Mouse (Mus musculus) limb, embryonic 12.5 days (tissue): Measurements from ENCODE around the gene Plcb4. TPM values are rescaled to one million over a fixed set of nuclear protein-coding genes. Genes with fewer than 3 reads are reported as not detected.

Source experiments
- ATAC-seq: fragments of 200-750 bp; cut with Nextera tagmentation; 2 replicates; pipeline ENCODE4 v1.8.0; 2017; ENCODE audit warnings: low read depth, moderate TSS enrichment; ENCODE audit not compliant: insufficient number of reproducible peaks, insufficient read depth, low FRiP score, low TSS enrichment
- H3K27ac ChIP-seq: fragments of 300-500 bp; sonication (generic); 2 replicates; pipeline ENCODE4 v1.5.1; 2016; ENCODE audit warnings: mild to moderate bottlenecking, moderate library complexity
- H3K27me3 ChIP-seq: fragments of 300-500 bp; sonication (generic); 2 replicates; pipeline ENCODE4 v1.6.1; 2016; ENCODE audit warnings: mild to moderate bottlenecking, moderate library complexity
- H3K36me3 ChIP-seq: fragments of 300-500 bp; sonication (generic); 2 replicates; pipeline ENCODE4 v1.6.1; 2016; ENCODE audit warnings: mild to moderate bottlenecking, moderate library complexity
- H3K4me1 ChIP-seq: fragments of 300-500 bp; sonication (generic); replicated peaks from 2 replicates; pipeline ENCODE4 v1.6.1; 2016
- H3K4me2 ChIP-seq: fragments of 300-500 bp; sonication (generic); 2 replicates; pipeline ENCODE4 v1.6.1; 2016; ENCODE audit warnings: mild to moderate bottlenecking, moderate library complexity
- H3K4me3 ChIP-seq: fragments of 300-500 bp; sonication (generic); replicated peaks from 2 replicates; pipeline ENCODE4 v1.5.1; 2016; ENCODE audit warnings: mild to moderate bottlenecking
- H3K9ac ChIP-seq: fragments of 300-500 bp; sonication (generic); replicated peaks from 2 replicates; pipeline ENCODE4 v1.6.1; 2016; ENCODE audit warnings: mild to moderate bottlenecking, moderate library complexity
- H3K9me3 ChIP-seq: fragments of 300-500 bp; sonication (generic); 2 replicates; pipeline ENCODE4 v1.6.1; 2016; ENCODE audit warnings: mild to moderate bottlenecking, moderate library complexity
- WGBS: fragments of 180-500 bp; shearing (Covaris S2); methylation state at CpG from one replicate; pipeline ENCODE4 v1.1.7; 2016; 5-methylcytosine and 5-hydroxymethylcytosine counted together
- polyA plus RNA-seq: library from polyadenylated mRNA; unstranded; fragments of >200 nt; fragmentation: Nextera tagmentation; extraction: Ambion mirVana; gene quantifications from 2 replicates; pipeline ENCODE4 v1.2.1, GENCODE M21; 2016

Gene Plcb4
- polyA plus RNA-seq, 1 experiment from 2014 or later: 19.7 TPM

DNA sequence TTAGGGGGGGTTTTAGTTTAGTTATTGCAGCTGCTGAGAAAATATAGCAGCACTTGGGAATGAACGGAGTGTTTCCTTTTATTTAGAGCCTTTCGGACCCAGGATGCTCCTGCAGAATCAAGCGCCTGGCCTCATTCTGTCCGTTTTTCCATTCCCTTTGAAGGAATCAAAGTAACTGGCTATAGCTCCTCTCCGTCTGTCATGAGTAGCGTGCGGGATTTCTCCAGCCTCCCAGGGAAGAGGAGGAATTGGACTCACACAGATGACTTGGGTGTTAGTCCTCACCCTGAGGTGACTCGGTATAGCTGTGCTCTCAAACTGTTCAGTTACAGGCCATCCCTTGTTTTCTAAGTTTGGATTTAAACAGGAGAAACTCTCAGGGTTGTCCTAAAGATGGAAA lies 14.8 kb downstream of the Plcb4 start:
- Histone ChIP-seq H3K27me3 (no peaks in the 10 kb centered on the region), H3K4me2 (no peak overlapping the region), H3K4me3 (no peak overlapping the region), H3K9ac (no peak overlapping the region), H3K36me3 (no peaks in the 10 kb centered on the region), H3K27ac (no peak overlapping the region), H3K4me1 (no peaks in the 10 kb centered on the region), H3K9me3 (no peaks in the 10 kb centered on the region)
- no peak for ATAC-seq
- 92% methylated on average over 8 of the region's 8 CpGs for WGBS

DNA sequence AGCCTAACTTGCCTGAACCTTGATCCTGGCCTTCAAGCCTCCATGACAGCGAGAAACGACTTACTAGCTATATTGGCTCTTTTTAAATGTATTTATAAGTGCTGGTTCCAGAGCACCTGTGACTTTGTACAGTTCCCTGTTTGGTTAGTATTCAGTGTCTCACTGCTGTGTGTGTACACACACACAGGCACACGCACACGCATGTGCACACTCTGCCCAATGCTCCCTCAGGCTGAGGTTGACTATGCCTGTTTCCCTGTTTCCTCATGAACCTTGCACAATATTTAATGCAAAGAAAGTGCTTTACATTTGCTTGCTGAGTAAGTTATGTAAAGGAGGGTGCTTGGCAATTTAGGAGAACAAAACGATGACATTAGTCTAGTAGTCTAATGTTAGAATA lies 16.5 kb downstream of the Plcb4 start:
- Histone ChIP-seq H3K4me3 (no peak overlapping the region), H3K9me3 (no peaks in the 10 kb centered on the region), H3K4me1 (peaks cover 4% of the 10 kb centered on the region; the same call in 1 of the 2 replicates), H3K27ac (no peak overlapping the region), H3K9ac (no peak overlapping the region), H3K4me2 (no peak overlapping the region), H3K36me3 (no peaks in the 10 kb centered on the region), H3K27me3 (no peaks in the 10 kb centered on the region)
- ATAC-seq: no peak
- 90% methylated on average over 5 of the region's 5 CpGs for WGBS

DNA sequence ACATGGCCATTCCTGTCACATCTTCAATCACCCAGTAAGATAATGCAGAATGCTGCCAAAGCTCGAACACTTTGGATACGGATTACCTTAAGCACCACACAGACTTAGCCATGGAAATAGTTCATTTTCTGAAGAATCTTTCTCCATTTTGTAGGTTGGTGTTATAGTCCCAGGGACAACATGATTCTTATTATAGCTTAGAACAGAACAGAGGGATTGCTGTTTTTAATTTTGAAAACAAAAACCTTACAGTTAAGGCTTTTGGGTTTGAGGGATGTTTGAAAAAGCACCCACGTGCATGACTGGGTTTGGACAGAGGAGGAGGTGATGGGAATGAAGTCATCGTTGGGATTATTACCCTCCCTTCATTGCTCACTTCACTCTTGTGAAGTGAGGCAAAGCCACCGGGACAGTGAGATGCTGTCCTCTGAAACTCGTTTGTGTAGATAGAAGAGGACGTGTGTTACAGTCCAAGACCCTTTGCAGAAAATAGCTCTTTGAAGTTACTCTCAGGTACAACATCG lies 18.2 kb downstream of the Plcb4 start:
- H3K27me3 ChIP-seq: no peaks in the 10 kb centered on the region
- H3K4me1 ChIP-seq: peaks cover 7% of the 10 kb centered on the region
- no peak overlapping the region for H3K9ac ChIP-seq
- no peak overlapping the region for H3K4me2 ChIP-seq
- H3K36me3 ChIP-seq: no peaks in the 10 kb centered on the region
- H3K27ac ChIP-seq: no peak overlapping the region
- 72% methylated on average over 8 of the region's 8 CpGs for WGBS
- H3K9me3 ChIP-seq: no peaks in the 10 kb centered on the region
- no peak for ATAC-seq
- H3K4me3 ChIP-seq: no peak overlapping the region

DNA sequence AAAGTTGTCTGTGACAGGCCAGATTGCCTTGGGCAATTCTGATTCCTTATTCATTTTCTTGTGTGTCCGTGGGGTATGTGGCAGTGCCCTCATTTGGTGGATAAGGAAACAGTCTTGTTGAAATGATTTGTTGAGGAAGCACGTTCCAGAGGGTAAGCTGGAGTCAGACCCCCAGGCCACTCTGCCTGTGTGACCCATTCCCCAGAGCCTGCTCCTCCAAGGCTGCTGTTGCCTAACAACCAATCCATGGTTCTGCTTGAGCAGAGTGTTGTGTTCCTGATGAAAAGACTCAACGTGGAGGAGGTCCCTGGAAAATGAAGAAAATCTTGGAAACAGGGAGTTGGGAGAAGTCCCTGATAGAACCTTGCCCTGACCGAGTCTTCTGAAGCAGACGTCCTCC lies 18.8 kb downstream of the Plcb4 start:
- H3K27ac ChIP-seq: no peak overlapping the region
- H3K9ac ChIP-seq: no peak overlapping the region
- H3K4me2 ChIP-seq: no peak overlapping the region
- no peaks in the 10 kb centered on the region for H3K36me3 ChIP-seq
- peaks cover 7% of the 10 kb centered on the region for H3K4me1 ChIP-seq
- 65% methylated on average over 5 of the region's 5 CpGs for WGBS
- no peak for ATAC-seq
- no peak overlapping the region for H3K4me3 ChIP-seq
- H3K9me3 ChIP-seq: no peaks in the 10 kb centered on the region
- H3K27me3 ChIP-seq: no peaks in the 10 kb centered on the region

DNA sequence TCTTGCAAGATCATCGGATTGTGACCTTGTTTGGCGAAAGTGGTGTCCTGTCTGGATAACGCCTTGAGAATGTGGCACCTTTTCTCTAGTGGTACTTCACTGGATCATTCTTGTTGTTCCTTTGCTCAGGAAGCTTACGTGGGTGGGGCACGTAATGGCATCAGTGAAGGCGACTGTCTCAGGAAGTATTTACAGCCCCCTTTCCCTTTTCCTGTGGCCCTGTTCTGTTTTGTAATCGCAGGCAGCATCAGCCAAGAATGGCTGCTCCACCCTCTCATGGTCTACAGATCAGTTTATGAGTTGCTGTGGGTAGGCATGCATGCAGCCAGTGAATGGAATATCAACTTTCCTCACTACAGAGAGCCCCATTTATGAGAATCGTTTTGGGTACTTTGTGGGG lies 21.2 kb downstream of the Plcb4 start:
- ATAC-seq: no peak
- no peak overlapping the region for H3K4me2 ChIP-seq
- no peak overlapping the region for H3K27ac ChIP-seq

DNA sequence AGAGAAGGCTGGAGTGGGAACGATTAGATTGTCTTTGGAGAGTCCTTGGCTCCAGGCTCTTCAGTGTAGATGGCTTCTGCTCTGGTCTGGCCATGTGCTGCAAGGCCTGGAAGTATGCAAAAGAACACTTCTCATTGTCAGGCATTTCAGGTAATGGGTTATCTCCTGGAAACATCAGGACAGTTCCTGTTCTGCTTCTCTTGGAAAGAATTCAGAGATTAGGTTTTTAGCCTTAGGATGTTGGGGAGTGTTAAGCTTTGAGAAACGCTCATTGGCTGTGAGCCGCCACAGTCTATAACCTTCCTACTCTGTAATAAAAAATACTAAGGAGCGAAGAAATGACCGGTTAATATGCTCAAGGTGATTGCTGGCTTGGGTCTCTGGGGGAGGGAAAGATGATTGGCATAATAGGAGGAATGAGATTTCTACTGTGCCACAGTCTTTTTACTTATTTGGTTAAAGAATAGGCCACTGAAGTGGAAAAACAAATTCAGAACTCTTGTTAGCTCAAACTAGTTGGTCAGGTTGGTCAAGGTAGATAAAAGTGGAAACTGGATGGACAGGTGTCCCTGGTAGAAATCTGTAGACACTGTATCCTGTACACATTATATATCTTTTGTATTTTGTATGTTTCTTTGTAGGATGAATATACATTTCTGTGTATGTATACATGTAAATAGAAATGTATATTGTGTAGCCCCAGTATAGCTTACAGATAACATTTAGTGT lies 21.8 kb downstream of the Plcb4 start:
- 83% methylated on average over 5 of the region's 5 CpGs for WGBS
- no peak overlapping the region for H3K27ac ChIP-seq
- ATAC-seq: no peak

More for the DNA sequence above, 21.2 kb downstream of the Plcb4 start:
- Histone ChIP-seq H3K36me3 (no peaks in the 10 kb centered on the region), H3K4me1 (peaks cover 7% of the 10 kb centered on the region), H3K4me3 (no peak overlapping the region), H3K9me3 (no peaks in the 10 kb centered on the region), H3K9ac (no peak overlapping the region), H3K27me3 (no peaks in the 10 kb centered on the region)
- 74% methylated on average over 8 of the region's 8 CpGs for WGBS

DNA sequence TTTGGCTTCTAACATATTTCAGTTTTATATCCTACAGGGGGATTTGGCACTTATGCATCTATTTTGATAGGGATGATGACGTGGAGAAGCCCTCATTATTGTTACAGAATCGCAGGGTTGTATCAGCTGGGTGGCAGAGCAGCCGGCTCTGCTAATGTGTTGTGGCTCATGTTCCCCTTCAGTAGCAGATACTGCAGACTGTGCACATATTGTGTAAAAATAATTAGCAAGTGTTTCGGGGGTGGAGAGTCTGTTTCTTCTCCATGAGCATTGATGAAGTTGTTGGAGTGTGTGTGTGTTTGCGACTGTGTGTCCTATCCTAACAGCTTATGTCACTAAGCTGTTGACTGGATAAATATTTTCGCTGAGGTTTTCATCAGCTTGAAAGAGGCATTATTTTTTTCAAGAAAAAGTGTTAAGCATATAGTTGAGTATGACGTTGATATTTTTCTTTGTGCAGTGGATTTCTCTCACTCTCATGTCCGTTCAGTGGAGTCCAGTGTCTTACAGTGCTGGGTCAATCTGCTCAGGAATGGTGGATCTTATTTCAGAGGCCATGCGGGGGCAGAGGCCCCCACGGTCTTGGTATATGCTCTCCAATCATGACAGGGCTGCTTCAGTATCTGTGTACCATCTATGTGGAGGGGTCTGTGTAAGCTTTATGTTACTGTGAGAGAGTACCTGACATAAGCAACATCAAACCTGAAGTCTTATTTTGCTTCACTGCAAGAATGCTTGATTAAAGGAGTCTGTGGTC lies 25.1 kb downstream of the Plcb4 start:
- Histone ChIP-seq H3K27me3 (no peaks in the 10 kb centered on the region), H3K27ac (no peak overlapping the region), H3K4me3 (no peak overlapping the region), H3K4me2 (no peak overlapping the region), H3K4me1 (peaks cover 7% of the 10 kb centered on the region), H3K9ac (no peak overlapping the region), H3K36me3 (no peaks in the 10 kb centered on the region), H3K9me3 (no peaks in the 10 kb centered on the region)
- no peak for ATAC-seq
- 81% methylated on average over 10 of the region's 10 CpGs for WGBS

More for the DNA sequence above, 21.8 kb downstream of the Plcb4 start:
- Histone ChIP-seq H3K9ac (no peak overlapping the region), H3K4me1 (peaks cover 7% of the 10 kb centered on the region), H3K4me3 (no peak overlapping the region), H3K27me3 (no peaks in the 10 kb centered on the region), H3K4me2 (no peak overlapping the region), H3K9me3 (no peaks in the 10 kb centered on the region), H3K36me3 (no peaks in the 10 kb centered on the region)

DNA sequence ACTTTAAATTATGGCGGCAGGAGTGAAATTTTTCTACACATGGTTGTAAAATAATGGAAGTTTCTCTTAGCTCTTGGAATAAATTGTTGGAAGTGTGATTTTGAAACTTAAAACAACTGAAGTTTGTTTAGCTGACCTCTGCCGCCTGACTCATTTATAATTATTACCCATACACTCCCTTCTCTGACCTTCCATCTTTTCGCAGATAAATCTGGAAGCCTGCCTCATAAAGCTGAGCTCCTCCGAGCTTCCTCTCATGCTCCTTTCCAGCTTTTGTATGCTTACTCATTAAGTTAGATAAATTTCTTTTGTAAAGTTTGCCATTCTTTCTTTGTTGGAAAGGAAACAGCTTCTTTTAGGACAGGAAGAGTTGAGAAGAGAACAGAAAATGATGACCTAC lies 27.9 kb downstream of the Plcb4 start:
- Histone ChIP-seq H3K27me3 (no peaks in the 10 kb centered on the region), H3K27ac (no peak overlapping the region), H3K36me3 (no peaks in the 10 kb centered on the region), H3K9ac (no peak overlapping the region), H3K4me3 (no peak overlapping the region), H3K9me3 (no peaks in the 10 kb centered on the region), H3K4me2 (no peak overlapping the region), H3K4me1 (no peaks in the 10 kb centered on the region)
- 84% methylated on average over 4 of the region's 4 CpGs for WGBS
- ATAC-seq: no peak

DNA sequence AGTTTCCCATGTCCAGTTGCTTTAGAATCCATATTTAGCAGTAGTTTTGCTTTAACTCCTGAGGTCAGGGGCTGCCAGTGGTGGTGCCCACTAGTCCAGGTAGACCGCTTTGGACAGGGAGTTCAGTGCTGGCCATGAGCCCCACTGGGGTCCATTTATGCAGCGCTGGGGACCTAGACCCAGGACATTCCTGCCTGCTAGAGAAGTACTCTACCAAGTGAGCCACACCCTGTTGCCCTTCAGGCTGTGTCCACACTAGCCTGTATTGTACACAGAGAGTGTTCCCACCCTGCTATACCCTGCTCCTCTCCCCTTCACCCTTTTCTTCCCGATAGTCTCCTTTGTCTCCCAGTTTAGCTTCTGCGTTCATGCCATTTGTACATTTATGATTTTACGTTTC lies 28.8 kb downstream of the Plcb4 start:
- WGBS: 85% methylated on average over 5 of the region's 5 CpGs
- H3K36me3 ChIP-seq: no peaks in the 10 kb centered on the region
- peaks cover 5% of the 10 kb centered on the region for H3K4me1 ChIP-seq
- no peak for ATAC-seq
- no peak overlapping the region for H3K27ac ChIP-seq
- H3K9me3 ChIP-seq: no peaks in the 10 kb centered on the region
- no peak overlapping the region for H3K4me3 ChIP-seq
- H3K27me3 ChIP-seq: no peaks in the 10 kb centered on the region
- no peak overlapping the region for H3K4me2 ChIP-seq
- H3K9ac ChIP-seq: no peak overlapping the region

DNA sequence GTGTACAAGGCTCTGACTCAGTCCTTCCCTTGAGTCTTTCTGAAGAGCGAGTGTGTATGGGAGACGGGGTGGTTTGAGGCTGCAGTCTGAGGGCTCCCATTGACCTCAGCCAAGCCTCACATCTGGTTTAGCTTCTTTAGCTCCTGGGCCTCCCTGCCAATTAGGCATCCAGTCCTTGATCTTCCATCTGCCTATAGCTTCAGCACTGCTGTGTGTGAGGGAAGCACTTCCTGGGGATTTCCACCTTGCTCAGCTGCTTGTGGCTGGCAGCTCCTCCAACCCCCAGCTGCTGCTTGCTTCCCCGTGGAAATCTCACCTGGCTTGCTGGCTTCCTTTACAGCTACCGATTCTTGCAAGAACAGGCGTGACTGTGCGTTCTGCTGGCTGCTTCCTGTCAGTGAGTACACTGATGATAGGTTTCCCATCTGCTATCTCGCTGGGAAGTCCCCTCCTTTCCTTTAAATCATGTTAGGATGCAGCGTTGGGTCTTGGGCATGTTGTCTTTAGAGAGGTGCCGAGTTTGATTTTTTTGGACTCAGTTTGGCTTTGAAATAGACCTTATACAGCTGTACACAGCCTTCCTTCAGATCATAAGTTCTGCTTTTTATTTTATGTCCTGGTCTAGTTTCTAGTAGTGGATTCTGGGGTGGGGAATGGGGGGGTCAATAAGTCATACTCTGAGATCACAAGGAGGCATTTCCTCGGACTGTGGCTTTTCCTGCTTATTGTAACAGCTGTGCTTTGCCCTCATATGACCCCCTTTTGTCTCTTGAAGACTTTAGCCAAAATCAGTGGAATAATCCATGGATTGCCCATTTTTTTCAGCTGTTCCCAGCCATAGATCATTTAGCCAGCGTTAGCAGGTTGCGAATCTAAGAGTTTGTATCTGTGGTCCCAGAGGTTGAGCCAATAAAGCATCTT lies 34.0 kb downstream of the Plcb4 start:
- peak overlapping the region; percentile 56; the same call in 1 of the 2 replicates for H3K27ac ChIP-seq
- H3K4me2 ChIP-seq: no peak overlapping the region

More for the DNA sequence above, 34.0 kb downstream of the Plcb4 start:
- no peaks in the 10 kb centered on the region for H3K9me3 ChIP-seq
- WGBS: 36% methylated on average over 12 of the region's 12 CpGs
- no peaks in the 10 kb centered on the region for H3K27me3 ChIP-seq
- H3K36me3 ChIP-seq: no peaks in the 10 kb centered on the region
- peak; percentile 66 for ATAC-seq
- peaks cover 7% of the 10 kb centered on the region for H3K4me1 ChIP-seq
- H3K9ac ChIP-seq: no peak overlapping the region
- H3K4me3 ChIP-seq: no peak overlapping the region
